Mouse (Mus musculus) neural tube, embryonic 11.5 days (tissue): Measurements from ENCODE around the gene Hoxa3. TPM values are rescaled to one million over a fixed set of nuclear protein-coding genes. Genes with fewer than 3 reads are reported as not detected.
A peak's percentile ranks its signal among the peaks of the same experiment; 100 is the strongest.

Experiments
- ATAC-seq: fragments of 200-750 bp; cut with Nextera tagmentation; 2 replicates; pipeline ENCODE4 v1.8.0; 2017; ENCODE audit warnings: moderate number of reproducible peaks, mild to moderate bottlenecking, moderate TSS enrichment, moderate library complexity; ENCODE audit not compliant: insufficient read depth, low FRiP score, low TSS enrichment
- DNase-seq: peaks from one replicate; pipeline ENCODE4 v3.0.0-alpha.2; 2015; ENCODE audit warnings: low spot score
- H3K27ac ChIP-seq: fragments of 300-500 bp; sonication (generic); 2 replicates; pipeline ENCODE4 v1.5.1; 2014; ENCODE audit warnings: low read depth, mild to moderate bottlenecking, low read length
- H3K27me3 ChIP-seq: fragments of 300-500 bp; sonication (generic); 2 replicates; pipeline ENCODE4 v1.6.1; 2014; ENCODE audit warnings: mild to moderate bottlenecking, low read length, mixed read lengths; ENCODE audit not compliant: control insufficient read depth, insufficient read depth
- H3K36me3 ChIP-seq: fragments of 300-500 bp; sonication (generic); 2 replicates; pipeline ENCODE4 v1.6.1; 2014; ENCODE audit warnings: mild to moderate bottlenecking, low read length, moderate library complexity, mixed read lengths; ENCODE audit not compliant: control insufficient read depth, insufficient read depth
- H3K4me1 ChIP-seq: fragments of 300-500 bp; sonication (generic); 2 replicates; pipeline ENCODE4 v1.6.1; 2014; ENCODE audit warnings: low read length, mixed read lengths; ENCODE audit not compliant: control insufficient read depth, insufficient read depth
- H3K4me2 ChIP-seq: fragments of 300-500 bp; sonication (generic); 2 replicates; pipeline ENCODE4 v1.6.1; 2014; ENCODE audit warnings: low read depth, mild to moderate bottlenecking, moderate library complexity
- H3K4me3 ChIP-seq: fragments of 300-500 bp; sonication (generic); 2 replicates; pipeline ENCODE4 v1.5.1; 2014; ENCODE audit warnings: low read depth, low read length
- H3K9ac ChIP-seq: fragments of 300-500 bp; sonication (generic); 2 replicates; pipeline ENCODE4 v1.6.1; 2014; ENCODE audit warnings: mild to moderate bottlenecking, low read length
- H3K9me3 ChIP-seq: fragments of 300-500 bp; sonication (generic); 2 replicates; pipeline ENCODE4 v1.6.1; 2016; ENCODE audit warnings: low read length; ENCODE audit not compliant: control insufficient read depth
- WGBS: fragments of 180-500 bp; shearing (Covaris S2); extraction: QIAGEN DNeasy Blood & Tissue Kit; methylation state at CpG from one replicate; pipeline ENCODE4 v1.1.7; 2014; 5-methylcytosine and 5-hydroxymethylcytosine counted together
- polyA plus RNA-seq: library from polyadenylated mRNA; unstranded; fragments of >200 nt; fragmentation: Nextera tagmentation; extraction: Ambion mirVana; gene quantifications from 2 replicates; pipeline ENCODE4 v1.2.1, GENCODE M21; 2014

The Hoxa3 gene
- polyA plus RNA-seq, 1 experiment from 2014 or later, result 20.2 TPM

DNA sequence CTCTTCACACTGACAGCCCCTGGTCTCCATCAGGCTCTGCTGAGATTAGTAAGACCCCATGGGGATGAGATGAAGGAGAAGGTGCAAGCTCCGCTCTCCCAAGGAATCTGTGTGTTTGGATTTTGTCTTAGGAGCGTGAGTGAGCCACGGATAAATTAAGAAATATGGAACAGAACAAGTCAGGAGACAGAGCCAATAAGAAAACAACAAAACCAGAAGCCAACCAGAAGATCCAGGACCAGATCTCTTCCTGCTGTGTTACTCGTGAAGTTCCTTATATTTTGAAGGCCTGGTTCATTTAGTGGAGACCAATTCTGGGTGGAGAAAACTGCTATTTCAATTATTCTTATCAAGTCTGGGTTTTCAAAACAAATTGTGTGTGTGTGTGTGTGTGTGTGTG lies 61.6 kb downstream of the Hoxa3 start:
- no peak for DNase-seq
- H3K9ac ChIP-seq, result no peak overlapping the region

DNA sequence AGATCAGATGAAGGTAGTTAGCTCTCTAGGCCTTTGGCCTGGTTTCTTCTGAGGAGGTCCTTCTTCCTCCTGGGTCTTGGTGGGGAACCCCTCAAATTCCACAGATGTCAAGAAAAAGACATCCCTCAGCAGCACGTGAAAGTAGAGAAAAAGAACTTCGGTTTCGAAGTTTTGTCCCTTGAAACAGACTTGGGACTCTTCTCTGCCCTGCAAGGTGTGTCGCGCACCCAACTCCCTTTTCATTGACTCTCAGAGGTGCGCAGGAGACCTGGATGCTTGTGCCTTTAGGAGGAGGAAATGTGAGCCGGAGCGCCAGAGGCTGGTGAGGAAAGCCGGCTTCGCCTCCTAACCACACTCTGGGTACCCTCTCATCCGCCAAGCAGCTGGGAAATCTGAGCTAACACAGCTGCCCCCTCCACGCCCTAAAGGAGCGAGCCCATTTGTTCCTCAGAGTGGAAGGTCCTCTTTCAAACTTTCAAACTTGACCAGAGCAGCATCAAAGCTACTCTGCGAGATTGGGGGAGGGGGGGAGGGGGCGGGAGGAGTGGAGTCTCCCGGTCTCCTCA lies 62.7 kb downstream of the Hoxa3 start:
- H3K4me3 ChIP-seq, result 0 out of 2 replicates have a peak overlapping the region, but pooled peaks have one; percentile 10
- ATAC-seq, result no peak
- no peaks in the 10 kb centered on the region for H3K9me3 ChIP-seq
- H3K9ac ChIP-seq, result peak overlapping the region; percentile 18
- no peaks in the 10 kb centered on the region for H3K36me3 ChIP-seq
- H3K4me2 ChIP-seq, result peak overlapping the region; percentile 26
- 5% methylated on average over 16 of the region's 16 CpGs for WGBS
- DNase-seq, result peak; percentile 56
- H3K4me1 ChIP-seq, result peaks cover 35% of the 10 kb centered on the region
- no peak overlapping the region for H3K27ac ChIP-seq
- no peaks in the 10 kb centered on the region for H3K27me3 ChIP-seq

More for the DNA sequence above, 61.6 kb downstream of the Hoxa3 start:
- H3K27me3 ChIP-seq, result no peaks in the 10 kb centered on the region
- no peaks in the 10 kb centered on the region for H3K36me3 ChIP-seq
- 29% methylated on average over 4 of the region's 4 CpGs for WGBS
- no peak overlapping the region for H3K4me2 ChIP-seq
- H3K27ac ChIP-seq, result no peak overlapping the region
- H3K4me1 ChIP-seq, result peaks cover 40% of the 10 kb centered on the region
- no peak for ATAC-seq
- H3K9me3 ChIP-seq, result no peaks in the 10 kb centered on the region
- no peak overlapping the region for H3K4me3 ChIP-seq

DNA sequence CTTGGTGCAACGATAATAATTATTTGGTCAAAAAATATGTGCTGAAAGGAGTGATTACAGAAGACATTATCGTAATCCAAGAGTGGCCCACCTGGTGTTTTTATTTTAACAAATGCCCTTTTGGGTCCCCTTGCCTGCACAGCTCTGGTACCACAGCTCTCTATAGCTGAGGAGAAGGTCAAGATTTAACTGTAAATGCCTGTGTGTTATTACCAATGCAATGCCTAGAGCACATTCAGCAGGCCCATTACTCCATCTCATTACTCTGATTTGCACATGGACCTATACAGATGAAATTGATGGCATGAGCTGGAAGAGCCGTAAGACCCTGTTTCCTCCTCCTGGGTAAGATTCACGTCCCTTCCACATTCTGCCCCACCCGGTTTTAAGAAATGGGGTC lies 74.0 kb downstream of the Hoxa3 start:
- Histone ChIP-seq H3K27ac (peak overlapping the region; percentile 47), H3K9ac (no peak overlapping the region), H3K27me3 (no peaks in the 10 kb centered on the region), H3K4me3 (no peak overlapping the region), H3K4me2 (no peak overlapping the region), H3K9me3 (no peaks in the 10 kb centered on the region), H3K36me3 (no peaks in the 10 kb centered on the region), H3K4me1 (peaks cover 12% of the 10 kb centered on the region)
- ATAC-seq (no peak), DNase-seq (no peak)
- WGBS, result 72% methylated on average over 5 of the region's 5 CpGs

DNA sequence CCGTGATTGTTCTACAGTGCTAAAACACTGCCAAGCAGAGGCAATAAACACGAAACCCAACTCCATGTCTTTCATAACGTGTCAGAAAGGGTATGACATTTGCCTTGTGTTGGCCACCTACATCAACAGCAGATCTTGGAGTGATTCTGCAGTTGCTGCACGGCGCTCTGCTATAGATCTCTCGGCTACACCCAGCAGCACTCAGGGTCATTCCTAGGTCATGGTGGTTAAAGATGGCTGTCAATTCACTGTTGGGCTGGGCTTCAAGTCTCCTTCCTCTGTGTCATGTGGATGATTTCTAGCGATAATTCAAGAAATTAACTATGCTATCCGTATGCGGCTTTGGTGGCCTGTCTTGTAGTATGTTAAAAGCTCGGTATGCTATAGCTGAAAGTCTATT lies 74.6 kb downstream of the Hoxa3 start:
- no peak overlapping the region for H3K4me3 ChIP-seq
- H3K9me3 ChIP-seq, result no peaks in the 10 kb centered on the region
- H3K4me2 ChIP-seq, result no peak overlapping the region
- H3K36me3 ChIP-seq, result no peaks in the 10 kb centered on the region
- WGBS, result 34% methylated on average over 10 of the region's 10 CpGs
- DNase-seq, result no peak
- H3K9ac ChIP-seq, result no peak overlapping the region
- peaks cover 12% of the 10 kb centered on the region for H3K4me1 ChIP-seq
- no peaks in the 10 kb centered on the region for H3K27me3 ChIP-seq
- peak; percentile 38; the same call in 1 of the 2 replicates for ATAC-seq
- peak overlapping the region; percentile 47 for H3K27ac ChIP-seq

DNA sequence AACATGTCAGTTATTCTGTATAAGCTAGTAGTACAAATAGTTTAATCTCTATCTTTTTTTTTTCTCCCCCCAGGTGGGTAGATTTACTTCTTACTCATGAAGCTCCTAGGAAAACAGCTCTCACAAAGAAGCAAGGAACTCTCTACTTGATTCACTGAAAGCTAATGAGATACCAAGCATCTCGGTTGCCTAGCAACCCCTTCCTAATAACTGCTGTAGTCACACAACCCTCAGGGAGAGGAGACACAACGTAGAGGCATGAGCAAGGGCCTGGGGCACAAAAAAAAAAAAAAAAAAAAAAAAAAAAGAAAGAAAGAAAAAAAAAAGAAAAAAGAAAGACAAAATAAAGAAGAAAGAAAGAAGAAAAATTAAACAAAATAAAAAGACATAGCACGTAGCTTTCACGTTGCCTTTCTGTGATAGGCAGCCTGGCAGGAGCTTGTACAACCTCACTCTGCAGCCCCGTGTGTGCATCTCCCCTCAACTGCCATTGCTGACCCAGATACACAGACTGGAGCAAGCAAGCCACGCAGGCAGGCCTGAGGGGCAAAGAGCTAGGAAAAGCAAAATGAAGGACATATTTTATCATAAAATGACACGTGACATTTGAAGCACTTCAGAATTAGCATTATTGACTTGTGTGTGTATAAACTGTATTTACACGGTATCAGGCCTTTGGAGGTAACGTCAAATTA lies 75.1 kb downstream of the Hoxa3 start:
- 45% methylated on average over 9 of the region's 9 CpGs for WGBS
- H3K36me3 ChIP-seq, result no peaks in the 10 kb centered on the region
- H3K27me3 ChIP-seq, result no peaks in the 10 kb centered on the region
- no peak overlapping the region for H3K9ac ChIP-seq
- H3K4me2 ChIP-seq, result no peak overlapping the region
- ATAC-seq (no peak), DNase-seq (peak; percentile 58)
- H3K27ac ChIP-seq, result peak overlapping the region; percentile 47
- no peaks in the 10 kb centered on the region for H3K9me3 ChIP-seq
- H3K4me1 ChIP-seq, result peaks cover 12% of the 10 kb centered on the region
- H3K4me3 ChIP-seq, result no peak overlapping the region

DNA sequence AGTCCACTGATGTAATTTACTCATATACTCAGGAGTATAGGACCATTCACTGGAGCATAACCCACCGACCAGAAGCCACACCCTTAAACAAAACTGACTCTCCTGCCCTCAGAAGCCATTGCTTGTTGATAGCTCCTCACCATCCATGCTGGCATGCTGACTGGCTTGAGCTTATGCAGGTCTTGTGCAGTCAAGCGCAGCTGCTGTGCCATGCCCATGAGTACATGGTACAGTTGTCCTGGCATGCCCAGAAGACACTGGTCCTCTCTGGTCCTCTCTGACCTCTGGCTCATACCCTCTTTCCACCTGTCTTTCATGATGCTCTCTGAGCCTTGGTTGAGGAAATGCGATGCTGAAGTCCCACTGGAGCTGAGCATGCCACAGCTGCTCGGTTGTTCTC lies 89.5 kb downstream of the Hoxa3 start:
- Histone ChIP-seq H3K27me3 (no peaks in the 10 kb centered on the region), H3K27ac (no peak overlapping the region), H3K9me3 (no peaks in the 10 kb centered on the region), H3K4me1 (peaks cover 16% of the 10 kb centered on the region), H3K4me2 (no peak overlapping the region), H3K9ac (no peak overlapping the region), H3K36me3 (no peaks in the 10 kb centered on the region), H3K4me3 (no peak overlapping the region)
- 83% methylated on average over 4 of the region's 4 CpGs for WGBS
- DNase-seq (no peak), ATAC-seq (no peak)

DNA sequence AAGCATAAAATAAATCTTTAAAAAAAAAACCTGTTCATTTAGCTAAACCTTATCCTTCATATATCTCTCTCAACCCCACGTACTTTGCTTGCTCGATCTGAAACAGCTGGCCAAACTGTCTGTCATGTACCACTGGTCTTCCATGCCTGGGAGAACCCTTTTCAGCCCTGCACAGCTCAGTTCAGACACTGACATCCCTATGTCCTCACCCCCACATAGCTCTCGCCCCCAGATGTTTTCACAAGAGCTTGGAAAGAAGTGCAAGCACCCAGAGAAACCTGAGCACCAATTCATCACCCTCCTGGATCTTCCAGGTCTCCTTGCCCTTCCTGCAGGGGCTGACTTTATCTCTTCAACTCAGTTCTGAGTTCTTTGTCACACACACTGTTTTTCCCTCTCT lies 92.0 kb downstream of the Hoxa3 start:
- ATAC-seq, result no peak
- H3K9me3 ChIP-seq, result no peaks in the 10 kb centered on the region
- H3K9ac ChIP-seq, result no peak overlapping the region
- peaks cover 20% of the 10 kb centered on the region for H3K4me1 ChIP-seq
- WGBS, result 56% methylated on average over 3 of the region's 3 CpGs
- H3K27me3 ChIP-seq, result no peaks in the 10 kb centered on the region
- H3K4me3 ChIP-seq, result no peak overlapping the region
- no peak overlapping the region for H3K4me2 ChIP-seq
- no peak for DNase-seq
- no peaks in the 10 kb centered on the region for H3K36me3 ChIP-seq
- H3K27ac ChIP-seq, result no peak overlapping the region
